Mouse (Mus musculus): ENCODE measurements at regions not wholly inside any gene's neighbourhood (a gene's known extent, or its start where the extent isn't known, plus 50 kb on each side); places are given as distances from the start of the nearest gene placed in this dataset.

DNA sequence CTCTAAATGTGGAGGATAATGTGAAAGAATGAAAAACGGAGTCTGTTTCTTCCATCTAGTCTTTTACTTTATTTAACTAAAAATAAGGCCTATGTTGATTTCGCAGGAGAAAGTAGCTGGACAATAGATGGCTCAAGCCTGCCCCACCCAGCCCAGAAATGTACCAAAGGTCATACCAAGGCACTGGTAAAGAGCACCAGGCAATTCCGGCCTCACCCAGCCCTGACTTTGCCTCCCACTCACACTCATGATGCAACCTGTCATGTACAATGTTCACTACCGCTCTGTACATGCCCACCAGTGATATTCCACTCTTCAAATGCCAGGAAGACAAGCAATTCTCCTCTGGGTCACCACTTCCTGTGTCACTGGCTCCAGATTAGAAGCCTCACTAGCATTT lies 564.9 kb downstream of the Insc start:
- no peak for TF ChIP-seq POLR2A (IDR thresholded peaks at IDR 0.05; ENCODE audit: borderline replicate concordance, extremely low read depth, insufficient read depth, insufficient read length, poor library complexity, severe bottlenecking)
- no peak for TF ChIP-seq CTCF (IDR thresholded peaks at IDR 0.05; ENCODE audit: borderline replicate concordance, extremely low read depth, insufficient read depth, insufficient read length)

Data from brain, embryonic 14.5 days (tissue).